Mouse (Mus musculus): ENCODE measurements around the gene Golgb1.

The Golgb1 gene

DNA sequence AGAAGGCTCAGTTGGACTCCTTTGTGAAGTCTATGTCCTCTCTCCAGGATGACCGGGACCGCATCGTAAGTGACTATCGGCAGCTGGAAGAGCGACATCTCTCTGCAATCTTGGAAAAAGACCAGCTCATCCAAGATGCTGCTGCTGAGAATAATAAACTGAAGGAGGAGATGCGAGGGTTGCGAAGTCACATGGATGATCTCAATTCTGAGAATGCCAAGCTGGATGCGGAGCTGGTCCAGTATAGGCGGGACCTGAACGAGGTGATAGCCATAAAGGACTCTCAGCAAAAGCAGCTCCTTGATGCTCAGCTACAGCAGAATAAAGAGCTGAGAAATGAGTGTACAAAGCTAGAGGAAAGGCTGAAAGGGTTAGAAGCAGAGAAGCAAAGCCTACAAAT, 43.6 kb downstream of the Golgb1 start:
- no peak for DNase-seq (ENCODE audit: low read depth, low spot score)

DNA sequence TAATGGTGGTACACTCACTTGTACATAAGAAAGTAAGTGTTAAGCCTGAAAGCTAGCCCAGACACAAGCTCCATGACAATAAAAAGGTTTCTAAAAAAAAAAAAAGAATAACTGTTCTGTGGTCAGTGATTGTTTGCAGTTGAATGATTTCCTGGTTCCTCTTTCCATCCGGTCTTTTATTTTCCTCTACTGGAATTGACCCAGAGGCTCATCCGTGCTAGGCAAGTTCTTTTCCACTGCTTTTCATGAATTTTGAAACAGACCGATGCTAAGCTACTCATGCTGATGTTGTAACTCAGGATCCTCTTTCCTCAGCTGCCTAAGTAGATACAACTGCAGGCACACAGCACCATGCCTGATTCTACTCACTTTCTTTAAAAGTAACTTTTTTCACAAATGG, 45.5 kb downstream of the Golgb1 start:
- no peak for DNase-seq (ENCODE audit: low read depth, low spot score)

DNA sequence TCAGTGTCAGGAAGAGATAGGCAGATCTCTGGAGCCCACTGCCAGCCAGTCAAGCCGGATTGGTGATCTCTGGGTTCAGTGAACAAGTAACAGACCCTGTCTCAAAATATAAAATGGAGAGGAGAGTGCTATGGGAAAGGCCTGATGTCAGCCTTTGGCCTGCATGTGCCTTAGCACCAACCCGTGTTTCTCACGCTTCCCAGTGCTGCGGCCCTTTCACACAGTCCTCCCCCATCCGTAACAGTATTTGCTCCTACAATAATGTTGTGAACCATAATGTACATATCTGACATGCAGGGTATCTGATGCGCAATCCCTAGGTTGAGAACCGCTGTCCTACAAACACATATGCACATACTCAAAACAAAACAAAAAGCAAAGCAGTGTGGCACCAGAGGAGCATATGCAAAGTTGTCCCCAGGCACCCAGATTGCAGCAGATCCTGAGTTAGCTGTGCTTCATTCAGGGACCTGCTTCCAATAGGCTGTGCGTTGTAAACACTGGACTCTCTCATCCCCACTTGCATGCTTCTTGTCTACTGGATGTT, 46.2 kb downstream of the Golgb1 start:
- no peak for DNase-seq (ENCODE audit: low read depth, low spot score)

DNA sequence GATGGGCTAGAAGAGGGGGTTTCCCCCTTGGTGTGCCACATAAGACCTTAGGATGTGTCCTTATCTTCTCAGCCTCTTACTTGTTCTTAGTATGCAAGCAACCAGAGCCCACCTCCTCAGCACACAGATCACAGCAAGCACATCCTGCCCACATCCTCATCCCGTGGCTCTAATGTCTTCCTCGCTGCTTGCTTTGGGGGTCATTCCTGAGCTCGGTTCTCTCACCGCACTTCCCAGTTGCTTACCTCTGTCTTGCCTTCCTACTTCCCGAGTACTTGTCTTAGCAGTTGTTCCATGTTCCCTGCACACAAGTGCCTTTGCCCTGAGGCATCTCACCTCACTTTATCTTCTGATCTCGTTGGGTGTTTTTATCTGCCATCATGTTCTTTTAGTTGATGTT, 47.0 kb downstream of the Golgb1 start:
- no peak for DNase-seq (ENCODE audit: low read depth, low spot score)

DNA sequence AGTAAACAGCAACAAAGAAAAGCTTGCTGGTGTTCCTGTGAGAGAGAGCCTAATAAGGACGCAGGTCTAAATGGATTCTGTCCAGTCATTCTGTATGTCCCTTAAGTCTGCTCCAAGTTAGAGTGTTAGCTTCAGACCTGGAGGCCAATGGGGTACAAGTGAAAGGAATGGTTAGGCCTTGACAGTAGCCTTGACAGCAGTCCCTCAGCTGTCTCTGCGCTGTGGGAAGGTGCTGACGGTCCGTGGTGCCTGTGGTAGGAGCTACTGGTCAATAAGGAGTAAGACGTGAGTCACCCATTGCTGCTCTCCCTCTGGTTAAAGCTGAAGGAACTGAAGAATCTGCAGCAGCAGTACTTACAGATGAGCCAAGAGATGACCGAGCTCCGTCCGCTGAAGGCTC, 49.4 kb downstream of the Golgb1 start:
- no peak for DNase-seq (ENCODE audit: low read depth, low spot score)

DNA sequence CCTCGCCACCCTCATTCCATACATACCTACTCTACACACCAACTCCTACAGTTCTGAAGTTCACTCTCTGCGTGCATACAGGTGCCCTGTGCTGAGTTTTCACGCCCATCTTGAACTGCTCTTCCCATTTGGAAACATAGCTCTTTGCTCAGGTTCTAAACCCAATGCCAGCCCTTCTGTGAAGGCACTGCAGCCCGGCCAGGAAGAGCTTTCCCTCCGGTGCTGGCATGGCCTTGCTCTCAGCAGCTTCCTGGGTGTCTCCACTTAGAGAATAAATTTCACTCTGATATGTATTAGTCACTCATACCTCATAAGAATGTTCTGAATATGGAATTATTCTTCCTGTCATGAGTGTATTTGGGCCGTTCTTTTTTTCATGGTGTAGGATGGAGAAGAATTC, 50.4 kb downstream of the Golgb1 start:
- DNase-seq (ENCODE audit: low read depth, low spot score) = no peak

DNA sequence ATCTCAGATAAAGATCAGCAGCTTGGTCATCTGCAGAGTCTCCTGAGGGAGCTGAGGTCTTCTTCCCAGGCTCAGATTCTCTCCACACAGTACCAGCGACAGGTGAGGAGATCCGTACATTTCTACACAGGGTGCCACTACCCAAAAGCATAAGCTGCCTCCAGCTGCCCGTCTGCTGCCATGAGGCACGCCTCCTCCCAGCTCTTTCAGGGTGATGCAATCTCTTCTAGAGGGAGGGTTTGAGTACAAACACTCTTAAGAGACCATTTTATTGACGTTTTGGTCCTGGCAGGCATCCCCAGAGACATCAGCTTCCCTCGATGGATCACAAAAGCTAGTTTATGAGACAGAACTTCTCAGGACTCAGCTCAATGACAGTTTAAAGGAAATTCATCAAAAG, 50.9 kb downstream of the Golgb1 start:
- no peak for DNase-seq (ENCODE audit: low read depth, low spot score)

DNA sequence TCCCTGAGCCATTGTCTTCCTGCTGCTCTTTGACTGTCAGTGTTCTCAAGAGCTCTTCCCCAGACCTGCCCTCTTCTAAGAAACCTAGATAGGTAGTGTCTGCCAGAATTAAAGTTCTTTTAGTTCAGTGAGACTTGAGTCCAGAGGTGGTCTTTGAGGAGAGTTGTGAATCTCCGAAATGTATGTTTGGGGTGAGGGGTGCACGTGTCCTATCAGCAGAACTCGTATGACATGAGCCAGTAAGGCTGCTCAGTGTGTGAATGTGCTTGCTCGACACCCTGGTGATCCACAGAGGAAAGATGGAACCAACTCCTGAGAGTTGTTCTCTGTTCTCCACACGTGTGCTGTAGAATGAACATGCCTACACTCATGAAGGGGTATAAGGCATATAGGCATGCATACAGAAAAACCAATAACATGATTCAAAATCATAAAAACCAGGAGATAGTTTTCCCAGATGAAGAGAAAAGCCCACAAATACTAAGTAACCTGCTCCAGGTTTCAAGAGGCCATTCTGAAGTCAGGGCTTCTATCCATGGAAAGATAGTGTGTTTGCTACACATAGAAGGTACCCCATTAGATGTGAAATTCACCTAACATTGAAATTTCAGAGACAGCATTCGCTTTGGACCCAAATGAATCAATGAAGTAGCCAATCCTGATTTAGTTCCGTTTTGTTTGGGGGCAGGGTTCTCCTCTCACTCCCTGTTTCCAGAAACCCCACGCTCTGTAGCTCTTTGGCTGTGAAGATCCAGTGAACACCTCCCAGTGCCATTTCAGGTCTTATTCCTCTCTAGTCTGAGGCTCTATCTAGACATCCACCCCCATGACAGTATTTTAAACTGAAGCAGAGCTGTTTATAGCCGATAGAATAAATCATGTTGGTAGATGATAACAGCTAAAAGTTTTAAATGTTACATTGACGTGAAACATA, 51.8 kb downstream of the Golgb1 start:
- DNase-seq (ENCODE audit: low read depth, low spot score) = no peak

DNA sequence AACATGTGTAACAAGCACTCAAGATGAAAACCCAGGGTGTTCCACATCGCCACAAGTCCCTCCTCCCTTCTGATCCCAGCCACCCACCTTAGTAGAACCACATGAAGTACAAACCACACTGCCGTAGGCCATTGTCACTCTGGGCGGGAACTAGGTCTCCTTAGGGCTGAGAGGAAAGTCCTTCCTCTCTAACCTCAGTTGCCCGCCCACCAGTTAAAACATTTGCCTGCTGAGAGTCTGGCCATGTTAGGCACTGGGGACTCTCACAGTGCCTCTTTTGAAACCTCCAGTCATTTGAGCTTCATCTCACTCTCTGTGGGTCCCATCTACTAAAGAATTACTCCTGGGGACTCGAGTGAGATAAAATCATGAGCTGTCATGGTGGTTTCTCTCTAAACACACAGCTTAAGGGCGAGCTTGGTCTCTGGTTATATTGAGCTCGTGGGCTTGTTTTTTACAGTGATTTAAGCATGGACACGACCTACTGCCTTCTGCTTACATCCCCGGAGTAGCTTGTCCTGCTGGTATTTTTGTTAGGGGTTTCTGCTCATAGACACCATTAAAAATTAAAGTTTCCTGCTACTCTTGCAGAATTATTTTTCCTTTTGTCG, 52.7 kb downstream of the Golgb1 start:
- DNase-seq (ENCODE audit: low read depth, low spot score) = no peak

DNA sequence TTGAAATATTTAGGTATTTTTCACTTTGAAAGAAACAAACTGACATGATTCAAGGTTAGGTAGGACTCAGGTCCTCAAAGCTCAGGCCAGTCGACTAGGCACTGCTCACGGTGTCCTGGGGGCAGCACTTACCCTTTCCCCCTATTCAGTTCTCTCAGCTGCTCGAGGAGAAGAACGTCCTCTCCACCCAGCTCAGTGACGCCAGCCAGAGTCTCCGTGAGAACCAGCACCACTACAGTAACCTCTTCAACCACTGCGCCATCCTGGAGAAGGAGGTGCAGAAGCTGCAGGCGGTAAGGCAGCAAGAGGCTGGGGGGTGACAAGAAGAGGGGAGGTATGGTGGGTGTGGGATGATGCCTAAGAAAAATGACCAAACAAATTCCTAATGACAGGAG, 53.2 kb downstream of the Golgb1 start:
- no peak for DNase-seq (ENCODE audit: low read depth, low spot score)

DNA sequence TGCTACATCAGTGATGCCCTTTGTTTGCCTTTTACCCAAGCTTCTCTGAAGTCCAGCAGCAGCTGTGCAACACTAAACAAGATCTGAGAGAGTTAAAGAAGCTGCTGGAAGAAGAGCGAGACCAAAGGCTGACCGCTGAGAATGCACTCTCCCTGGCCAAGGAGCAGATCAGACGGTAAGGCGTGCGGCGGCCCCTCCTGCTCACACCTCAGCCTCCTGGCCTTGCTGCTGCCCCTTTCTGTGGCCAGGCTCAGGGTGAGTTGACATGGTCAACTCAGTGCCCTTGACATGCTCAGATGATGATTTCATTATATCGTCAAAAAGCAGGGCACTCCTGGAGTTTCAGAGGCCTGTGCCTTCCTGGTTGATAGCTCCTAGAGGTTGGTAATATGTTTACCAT, 54.3 kb downstream of the Golgb1 start:
- no peak for DNase-seq (ENCODE audit: low read depth, low spot score)

DNA sequence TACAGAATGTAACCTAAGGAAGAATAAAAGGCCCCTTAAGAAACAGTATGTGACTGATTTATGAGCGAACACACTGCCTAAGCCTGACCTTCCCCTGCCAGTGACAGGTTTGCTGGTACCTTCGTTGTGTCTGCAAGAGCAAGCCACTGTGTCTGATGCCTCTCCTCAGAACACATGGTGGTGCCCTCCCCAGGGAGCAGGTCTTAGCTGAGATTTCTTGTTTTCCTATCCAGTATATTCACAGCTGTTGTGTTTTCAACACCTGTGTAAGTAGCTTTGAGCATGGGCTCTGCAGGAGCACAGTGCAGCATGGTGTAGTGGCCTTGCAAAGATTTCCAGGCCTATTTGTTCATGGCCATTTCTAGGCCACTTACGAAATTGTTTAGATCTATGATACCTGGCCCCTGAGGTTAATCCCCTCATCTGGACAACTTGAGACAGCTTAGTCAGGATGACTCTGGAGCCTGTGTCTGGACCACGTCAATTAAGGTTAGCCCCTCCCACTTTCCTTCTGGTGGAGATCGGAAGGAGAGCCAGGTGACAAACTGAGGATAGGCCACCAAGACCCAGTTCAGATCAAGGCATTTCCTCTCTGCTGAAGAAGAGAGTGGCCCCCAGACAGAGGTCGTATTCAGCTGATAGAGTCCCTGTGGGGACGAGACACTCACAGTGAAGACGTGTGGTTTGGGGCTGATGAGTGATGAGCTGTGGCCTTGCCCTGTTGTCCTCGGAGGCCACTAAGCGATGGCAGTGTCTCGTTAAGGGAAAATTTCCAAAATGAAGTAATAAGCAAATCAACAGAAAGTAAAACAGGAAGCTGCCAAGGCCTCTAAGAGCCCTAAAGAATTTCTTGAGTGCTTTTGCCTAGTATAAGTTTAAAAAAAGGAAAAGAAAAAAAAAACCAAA, 55.5 kb downstream of the Golgb1 start:
- DNase-seq (ENCODE audit: low read depth, low spot score) = no peak

DNA sequence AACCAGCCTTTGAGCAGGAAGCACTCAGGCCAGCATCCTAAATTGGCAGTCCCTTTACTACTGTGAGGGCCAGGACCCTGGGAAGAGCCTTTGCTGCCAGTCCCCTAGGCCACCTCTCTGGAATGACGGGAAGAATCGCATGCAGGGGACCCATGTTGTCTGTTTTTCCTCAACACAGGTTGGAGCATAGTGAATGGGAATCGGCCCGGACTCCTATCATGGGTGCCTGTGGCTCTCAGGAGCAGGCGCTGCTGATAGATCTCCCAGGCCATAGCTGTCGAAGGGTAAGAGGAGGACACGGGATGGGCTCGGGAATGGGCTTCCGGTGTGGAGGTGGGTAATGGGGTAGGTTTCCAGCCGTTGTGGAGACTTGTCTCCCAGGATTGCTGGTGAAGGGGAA, 56.4 kb downstream of the Golgb1 start:
- DNase-seq (ENCODE audit: low read depth, low spot score) = no peak

DNA sequence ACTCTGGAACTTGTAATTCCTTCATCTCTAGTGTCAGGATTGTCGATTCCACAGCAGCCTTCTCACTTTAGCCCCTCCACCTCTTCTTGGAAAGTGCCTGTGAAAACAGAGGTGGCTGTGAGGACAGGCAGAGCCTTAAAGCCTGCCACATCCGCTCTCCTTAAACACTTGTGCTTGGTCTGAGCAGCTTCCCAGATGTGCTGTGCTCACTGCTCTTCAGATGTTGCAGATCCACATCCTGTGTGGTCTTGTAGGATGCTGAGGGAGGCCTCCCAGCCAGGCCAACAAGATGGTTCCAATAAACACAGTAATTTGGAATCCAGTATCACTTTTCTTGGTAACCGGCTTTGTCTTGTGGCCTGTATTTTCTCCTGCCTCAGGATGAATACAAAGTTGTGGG, 57.0 kb downstream of the Golgb1 start:
- DNase-seq (ENCODE audit: low read depth, low spot score) = no peak

DNA sequence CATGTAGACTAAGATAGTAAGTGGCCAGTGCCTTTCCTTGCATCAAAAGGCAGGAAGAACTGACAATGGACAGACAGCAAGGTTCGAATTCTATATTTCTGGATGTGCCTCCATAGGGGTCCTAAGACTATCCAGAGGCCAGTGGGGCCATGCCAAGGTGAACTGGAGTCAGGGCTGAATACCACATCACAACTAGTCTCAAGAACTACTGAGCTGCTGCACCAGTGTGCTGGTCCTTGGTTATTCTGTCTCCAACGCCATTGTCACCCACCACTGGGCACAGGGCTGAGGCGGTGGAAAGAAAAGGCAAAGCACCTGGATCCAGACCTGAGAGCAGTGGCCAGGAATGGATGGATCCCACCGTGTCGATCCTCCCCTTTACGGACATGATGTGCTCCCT, 57.6 kb downstream of the Golgb1 start:
- DNase-seq (ENCODE audit: low read depth, low spot score) = no peak

DNA sequence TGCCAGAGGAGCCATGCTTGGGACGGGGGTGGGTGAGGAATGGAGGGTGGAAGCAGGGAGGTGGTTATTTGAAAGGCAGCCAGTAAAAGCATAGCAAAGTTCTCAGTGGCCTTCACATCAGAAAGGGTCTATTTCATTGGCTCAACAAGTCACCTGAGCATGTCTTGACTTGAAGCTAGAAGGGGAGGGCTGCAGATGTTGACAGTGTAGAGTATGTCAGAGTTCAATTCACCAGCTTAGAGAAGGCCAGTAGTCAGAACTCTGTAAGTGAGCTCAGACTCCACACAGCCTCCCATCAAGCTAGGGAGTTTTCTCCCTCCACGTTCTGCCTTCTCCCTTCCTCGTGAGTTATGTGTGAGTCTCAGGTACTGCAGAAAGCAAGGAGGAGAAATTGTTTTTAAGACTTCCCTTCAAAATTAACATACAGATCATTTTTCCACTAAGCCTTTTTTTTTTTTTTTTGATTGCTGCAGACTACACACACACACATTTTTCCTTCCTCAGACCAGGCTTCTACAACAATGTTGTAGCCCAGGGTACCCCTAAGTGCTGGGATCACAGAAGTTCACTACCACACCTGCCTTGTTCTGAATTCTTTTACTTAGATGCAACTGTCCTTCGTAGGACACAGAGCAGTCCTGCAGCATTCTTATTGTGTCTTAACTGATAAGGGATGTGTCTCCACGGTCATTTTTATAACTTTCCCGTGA, 59.3 kb downstream of the Golgb1 start:
- no peak for DNase-seq (ENCODE audit: low read depth, low spot score)

DNA sequence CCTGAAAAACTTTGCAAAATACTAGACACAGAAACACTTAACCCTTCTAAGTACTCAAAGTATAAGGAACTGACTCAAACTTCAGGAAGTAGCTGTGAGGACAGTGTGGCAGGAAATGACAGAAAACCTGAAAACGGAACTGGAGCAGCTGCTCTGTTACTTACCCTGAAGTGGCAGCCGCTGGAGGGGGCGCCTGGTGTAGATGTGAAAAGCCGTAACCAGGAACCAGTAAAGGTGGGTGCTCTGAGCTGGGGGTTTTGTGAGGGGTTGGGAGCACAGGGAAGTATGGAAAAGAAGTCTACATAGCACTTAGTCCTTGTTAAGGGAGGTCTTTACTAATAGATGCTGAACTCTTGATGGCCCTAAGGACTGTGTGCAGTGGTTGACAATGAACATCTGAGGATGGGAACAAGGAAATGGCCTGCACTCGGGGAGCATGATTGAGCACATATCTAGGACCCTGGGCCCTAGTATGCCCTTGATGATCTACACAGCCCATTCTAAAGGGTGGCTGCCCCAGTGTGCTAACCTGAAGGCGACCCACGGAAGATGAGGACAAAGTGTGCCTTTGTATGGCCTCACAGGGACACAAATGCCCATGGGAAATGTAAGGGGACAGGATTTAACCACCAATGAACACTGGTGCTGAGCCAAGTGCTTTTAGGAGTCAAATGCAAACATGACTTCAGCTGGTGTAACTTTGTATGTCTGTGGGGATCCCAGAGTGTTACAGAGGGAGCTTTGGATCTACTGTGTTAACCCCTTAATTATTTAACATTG, 60.1 kb downstream of the Golgb1 start, which contains the start of gene Hcls1:
Gene Hcls1 (plus strand): TSS at position 143 of the 780 bp plus-strand sequence.
- no peak for DNase-seq (ENCODE audit: low read depth, low spot score)

DNA sequence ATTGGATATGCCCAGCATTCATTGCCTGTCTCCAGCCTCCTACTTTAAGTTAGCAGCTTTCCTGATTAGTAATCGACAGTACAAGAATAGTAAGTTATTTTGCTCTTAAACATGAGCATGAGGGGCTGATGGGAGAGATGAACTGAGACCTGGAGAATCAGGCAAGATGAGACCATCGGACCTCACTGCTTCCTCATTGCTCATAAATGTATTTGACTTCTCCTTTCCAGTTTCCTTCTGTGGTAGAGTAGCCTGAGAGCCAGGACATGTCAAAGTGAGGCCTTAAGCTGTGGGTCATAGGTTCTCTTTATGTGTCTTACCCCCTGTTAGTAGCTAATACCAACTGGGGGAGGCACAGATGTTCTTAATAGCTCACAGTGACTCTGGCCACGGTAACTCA, 60.9 kb downstream of the Golgb1 start:
- no peak for DNase-seq (ENCODE audit: low read depth, low spot score)

DNA sequence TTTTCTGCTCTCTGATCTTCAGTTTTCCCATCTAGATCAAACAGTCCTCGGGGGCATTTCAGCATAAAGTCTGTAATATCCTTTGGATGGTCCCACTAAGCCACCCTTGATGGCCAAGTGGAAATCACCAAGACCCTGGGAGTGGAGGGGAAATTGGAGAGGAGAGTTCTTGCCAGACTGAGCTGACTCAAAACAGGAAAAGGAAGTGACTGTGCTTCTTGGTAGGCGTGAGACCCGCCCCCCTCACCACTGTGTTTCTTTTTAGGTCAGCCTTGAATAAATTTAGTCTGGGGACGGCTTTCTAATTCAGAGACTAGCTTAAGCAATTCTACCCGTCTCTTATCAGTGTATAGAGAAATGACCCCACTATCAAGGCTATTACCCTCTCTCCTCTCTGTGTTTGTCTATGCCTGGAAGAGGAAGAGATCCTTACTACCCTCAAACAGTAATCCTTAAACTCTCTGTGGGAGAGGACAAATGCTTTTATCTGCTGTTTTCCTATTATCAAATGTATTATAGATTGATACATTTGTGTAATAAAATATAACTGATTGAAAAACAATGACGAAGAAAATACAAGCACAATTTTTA, 66.3 kb downstream of the Golgb1 start:
- no peak for DNase-seq (ENCODE audit: low read depth, low spot score)

DNA sequence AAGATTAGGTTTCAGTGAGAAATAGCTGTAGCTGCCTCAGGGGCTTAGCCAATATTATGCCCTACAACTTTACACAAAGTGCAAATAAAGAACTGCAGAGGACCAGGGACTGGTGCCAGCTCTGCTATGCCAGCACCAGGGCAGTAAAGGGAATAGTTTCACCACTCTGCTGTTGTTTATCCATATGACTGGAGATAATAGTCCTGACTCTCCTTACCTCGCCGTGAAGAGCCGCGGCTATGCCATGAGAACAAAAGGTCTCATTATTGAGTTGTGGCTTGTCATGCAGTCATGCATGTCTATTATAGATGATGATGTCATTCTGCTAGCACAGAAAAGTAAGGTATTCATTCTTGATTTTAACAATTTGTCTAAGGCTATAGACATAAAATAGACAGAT, 67.0 kb downstream of the Golgb1 start:
- no peak for DNase-seq (ENCODE audit: low read depth, low spot score)

Measured in retina, adult 2 months (tissue).